Mouse (Mus musculus) stomach, embryonic 14.5 days (tissue): ENCODE results near the gene Dmpk. TPM values are rescaled to one million over a fixed set of nuclear protein-coding genes. Genes with fewer than 3 reads are reported as not detected.

Source experiments
- ATAC-seq: fragments of 200-750 bp; cut with Nextera tagmentation; 2 replicates; pipeline ENCODE4 v1.8.0; 2017; ENCODE audit warnings: low read depth, moderate TSS enrichment; ENCODE audit not compliant: insufficient number of reproducible peaks, insufficient read depth, low FRiP score
- H3K27ac ChIP-seq: fragments of 300-500 bp; sonication (generic); 2 replicates; pipeline ENCODE4 v1.5.1; 2014; ENCODE audit warnings: mild to moderate bottlenecking, low read length, moderate library complexity, mixed read lengths
- H3K27me3 ChIP-seq: fragments of 300-500 bp; sonication (generic); 2 replicates; pipeline ENCODE4 v1.6.1; 2014; ENCODE audit warnings: low read length, control low read depth, mixed read lengths; ENCODE audit not compliant: control insufficient read depth, insufficient read depth
- H3K36me3 ChIP-seq: fragments of 300-500 bp; sonication (generic); 2 replicates; pipeline ENCODE4 v1.6.1; 2014; ENCODE audit warnings: mild to moderate bottlenecking, control low read depth, low read length, moderate library complexity, mixed read lengths; ENCODE audit not compliant: control insufficient read depth, insufficient read depth
- H3K4me1 ChIP-seq: fragments of 300-500 bp; sonication (generic); 2 replicates; pipeline ENCODE4 v1.6.1; 2014; ENCODE audit warnings: low read length, control low read depth, mixed read lengths; ENCODE audit not compliant: control insufficient read depth, insufficient read depth
- H3K4me2 ChIP-seq: fragments of 300-500 bp; sonication (generic); replicated peaks from 2 replicates; pipeline ENCODE4 v1.6.1; 2014; ENCODE audit warnings: low read depth, low read length, control low read depth
- H3K4me3 ChIP-seq: fragments of 300-500 bp; sonication (generic); 2 replicates; pipeline ENCODE4 v1.5.1; 2014; ENCODE audit warnings: low read depth, low read length, control low read depth
- H3K9ac ChIP-seq: fragments of 300-500 bp; sonication (generic); replicated peaks from 2 replicates; pipeline ENCODE4 v1.6.1; 2014; ENCODE audit warnings: low read depth, mild to moderate bottlenecking, control low read depth, low read length, moderate library complexity, mixed read lengths
- H3K9me3 ChIP-seq: fragments of 300-500 bp; sonication (generic); 2 replicates; pipeline ENCODE4 v1.6.1; 2016; ENCODE audit warnings: low read depth, low read length, control low read depth; ENCODE audit not compliant: control insufficient read depth
- WGBS: fragments of 180-500 bp; shearing (Covaris S2); extraction: QIAGEN DNeasy Blood & Tissue Kit; methylation state at CpG from one replicate; pipeline ENCODE4 v1.1.7; 2014; 5-methylcytosine and 5-hydroxymethylcytosine counted together
- polyA plus RNA-seq: library from polyadenylated mRNA; unstranded; fragments of >200 nt; fragmentation: Nextera tagmentation; extraction: Ambion mirVana; gene quantifications from 2 replicates; pipeline ENCODE4 v1.2.1, GENCODE M21; 2014

Dmpk gene
- polyA plus RNA-seq, 1 experiment from 2014 or later: 70.9 TPM

DNA sequence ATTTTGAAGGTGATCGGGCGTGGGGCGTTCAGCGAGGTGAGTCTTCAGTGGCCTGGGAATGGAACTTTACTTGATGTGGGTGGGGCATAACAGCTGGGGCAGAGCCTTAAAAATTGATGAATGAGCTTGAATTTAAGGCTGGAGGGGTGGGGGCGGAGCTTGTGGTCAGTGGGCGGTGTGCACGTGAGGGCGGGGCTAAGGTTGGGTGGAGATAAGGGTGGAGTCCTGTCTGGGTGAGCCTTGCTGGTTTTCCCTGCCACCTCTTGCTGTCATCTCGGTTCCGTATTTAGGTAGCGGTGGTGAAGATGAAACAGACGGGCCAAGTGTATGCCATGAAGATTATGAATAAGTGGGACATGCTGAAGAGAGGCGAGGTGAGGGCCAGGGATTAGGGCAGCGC is 2.4 kb downstream of the Dmpk start:
- Histone ChIP-seq H3K4me1 (peaks cover 43% of the 10 kb centered on the region), H3K36me3 (peaks cover 33% of the 10 kb centered on the region), H3K27ac (no peak overlapping the region), H3K27me3 (no peaks in the 10 kb centered on the region), H3K9ac (0 out of 2 replicates have a peak overlapping the region, but pooled peaks have one; percentile 19), H3K4me2 (peak overlapping the region; percentile 40), H3K4me3 (peak overlapping the region; percentile 23; the same call in 1 of the 2 replicates), H3K9me3 (no peaks in the 10 kb centered on the region)
- ATAC-seq: peak; percentile 43; the same call in 1 of the 2 replicates
- WGBS: 6% methylated on average over 14 of the region's 14 CpGs

DNA sequence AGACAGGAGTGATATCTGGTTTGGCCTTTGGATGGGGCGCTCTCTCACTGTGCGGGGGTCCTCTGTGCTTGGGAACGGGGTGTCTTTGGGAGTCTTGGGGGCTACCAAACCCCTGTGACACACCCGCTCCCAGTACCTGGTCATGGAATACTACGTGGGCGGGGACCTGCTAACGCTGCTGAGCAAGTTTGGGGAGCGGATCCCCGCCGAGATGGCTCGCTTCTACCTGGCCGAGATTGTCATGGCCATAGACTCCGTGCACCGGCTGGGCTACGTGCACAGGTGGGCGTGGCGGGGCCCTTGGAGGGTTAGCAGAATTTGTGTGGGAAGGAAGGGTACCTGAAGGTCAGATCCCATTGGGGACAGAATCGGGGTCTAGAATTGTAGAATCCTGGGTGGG is 3.1 kb downstream of the Dmpk start:
- H3K4me3 ChIP-seq: no peak overlapping the region
- WGBS: 67% methylated on average over 18 of the region's 18 CpGs
- H3K36me3 ChIP-seq: peaks cover 26% of the 10 kb centered on the region
- no peak overlapping the region for H3K27ac ChIP-seq
- no peaks in the 10 kb centered on the region for H3K27me3 ChIP-seq
- no peak overlapping the region for H3K9ac ChIP-seq
- no peak for ATAC-seq
- peaks cover 43% of the 10 kb centered on the region for H3K4me1 ChIP-seq
- no peaks in the 10 kb centered on the region for H3K9me3 ChIP-seq
- H3K4me2 ChIP-seq: no peak overlapping the region

DNA sequence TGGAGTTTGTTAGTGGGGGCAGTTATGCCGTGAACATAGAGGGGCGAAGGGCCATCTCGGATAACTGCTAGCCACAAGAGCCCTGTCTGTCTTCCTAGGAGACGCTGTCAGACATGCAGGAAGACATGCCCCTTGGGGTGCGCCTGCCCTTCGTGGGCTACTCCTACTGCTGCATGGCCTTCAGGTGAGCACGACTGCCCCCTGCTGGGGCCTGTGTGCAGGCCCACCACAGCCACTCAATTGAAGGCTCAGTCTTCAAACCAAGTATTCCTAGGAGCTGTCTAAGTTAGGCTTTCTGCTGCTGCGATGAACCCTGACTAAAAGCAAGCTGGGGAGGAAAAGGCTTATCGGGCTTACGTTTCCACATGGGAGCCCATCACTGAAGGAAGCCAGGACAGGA is 5.2 kb downstream of the Dmpk start:
- no peak for ATAC-seq
- WGBS: 43% methylated on average over 10 of the region's 10 CpGs
- Histone ChIP-seq H3K9me3 (no peaks in the 10 kb centered on the region), H3K4me3 (no peak overlapping the region), H3K36me3 (peaks cover 20% of the 10 kb centered on the region), H3K9ac (no peak overlapping the region), H3K27me3 (no peaks in the 10 kb centered on the region), H3K4me2 (no peak overlapping the region), H3K27ac (no peak overlapping the region), H3K4me1 (peaks cover 36% of the 10 kb centered on the region)

DNA sequence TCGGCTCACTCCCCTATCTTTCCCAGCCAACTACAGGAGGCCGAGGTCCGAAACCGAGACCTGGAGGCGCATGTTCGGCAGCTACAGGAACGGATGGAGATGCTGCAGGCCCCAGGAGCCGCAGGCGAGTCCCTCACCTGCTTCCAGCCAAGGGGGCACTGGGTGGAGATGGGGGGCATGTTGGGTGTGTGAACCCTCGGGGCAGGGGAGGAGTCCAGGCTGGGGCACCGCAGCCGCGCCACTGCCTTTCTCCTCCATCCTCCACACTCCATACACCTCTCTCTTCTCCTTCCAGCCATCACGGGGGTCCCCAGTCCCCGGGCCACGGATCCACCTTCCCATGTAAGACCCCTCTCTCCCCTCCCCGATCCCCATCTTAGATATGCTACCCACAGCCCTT is 8.3 kb downstream of the Dmpk start:
- Histone ChIP-seq H3K27me3 (no peaks in the 10 kb centered on the region), H3K9me3 (no peaks in the 10 kb centered on the region), H3K4me3 (peak overlapping the region; percentile 32; the same call in 1 of the 2 replicates), H3K36me3 (peaks cover 20% of the 10 kb centered on the region), H3K9ac (no peak overlapping the region; the same call in 1 of the 2 replicates), H3K4me2 (peak overlapping the region; percentile 89), H3K4me1 (peaks cover 20% of the 10 kb centered on the region), H3K27ac (no peak overlapping the region)
- WGBS: 56% methylated on average over 13 of the region's 17 CpGs
- no peak for ATAC-seq

DNA sequence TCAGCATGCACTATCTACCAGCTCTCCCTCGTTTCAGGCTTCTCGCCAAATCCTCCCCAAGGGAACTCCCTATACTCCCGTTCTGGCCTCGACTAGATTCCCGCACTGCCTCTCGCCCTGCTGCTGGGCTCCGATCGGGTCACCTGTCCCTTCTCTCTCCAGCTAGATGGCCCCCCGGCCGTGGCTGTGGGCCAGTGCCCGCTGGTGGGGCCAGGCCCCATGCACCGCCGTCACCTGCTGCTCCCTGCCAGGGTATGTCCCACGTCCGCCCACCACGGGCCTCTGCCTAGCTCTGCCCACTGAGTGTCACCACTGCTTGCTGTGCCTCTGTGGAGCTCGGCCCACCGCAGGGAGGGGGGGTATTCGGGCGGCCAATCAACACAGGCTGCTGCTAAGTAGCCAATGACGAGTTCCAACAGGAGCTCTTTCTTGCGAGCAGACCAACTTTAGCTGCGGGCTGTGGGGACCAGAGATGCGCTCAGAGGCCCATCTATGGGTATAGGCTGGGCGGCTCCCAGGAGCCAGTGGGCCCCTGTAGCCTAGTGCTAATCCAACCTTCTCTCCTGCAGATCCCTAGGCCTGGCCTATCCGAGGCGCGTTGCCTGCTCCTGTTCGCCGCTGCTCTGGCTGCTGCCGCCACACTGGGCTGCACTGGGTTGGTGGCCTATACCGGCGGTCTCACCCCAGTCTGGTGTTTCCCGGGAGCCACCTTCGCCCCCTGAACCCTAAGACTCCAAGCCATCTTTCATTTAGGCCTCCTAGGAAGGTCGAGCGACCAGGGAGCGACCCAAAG is 8.9 kb downstream of the Dmpk start:
- Histone ChIP-seq H3K4me2 (peak overlapping the region; percentile 89), H3K27ac (peak overlapping the region; percentile 81), H3K9me3 (no peaks in the 10 kb centered on the region), H3K9ac (peak overlapping the region; percentile 18; the same call in 1 of the 2 replicates), H3K4me3 (peak overlapping the region; percentile 32), H3K36me3 (peaks cover 18% of the 10 kb centered on the region), H3K4me1 (peaks cover 24% of the 10 kb centered on the region), H3K27me3 (no peaks in the 10 kb centered on the region)
- 8% methylated on average over 38 of the region's 38 CpGs for WGBS
- peak; percentile 24; the same call in 1 of the 2 replicates for ATAC-seq

DNA sequence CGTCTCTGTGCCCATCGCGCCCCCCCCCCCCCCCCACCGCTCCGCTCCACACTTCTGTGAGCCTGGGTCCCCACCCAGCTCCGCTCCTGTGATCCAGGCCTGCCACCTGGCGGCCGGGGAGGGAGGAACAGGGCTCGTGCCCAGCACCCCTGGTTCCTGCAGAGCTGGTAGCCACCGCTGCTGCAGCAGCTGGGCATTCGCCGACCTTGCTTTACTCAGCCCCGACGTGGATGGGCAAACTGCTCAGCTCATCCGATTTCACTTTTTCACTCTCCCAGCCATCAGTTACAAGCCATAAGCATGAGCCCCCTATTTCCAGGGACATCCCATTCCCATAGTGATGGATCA is 9.5 kb downstream of the Dmpk start:
- H3K4me2 ChIP-seq: peak overlapping the region; percentile 89
- 0 out of 2 replicates have a peak overlapping the region, but pooled peaks have one; percentile 18 for H3K9ac ChIP-seq
- peak overlapping the region; percentile 32 for H3K4me3 ChIP-seq
- peak overlapping the region; percentile 81 for H3K27ac ChIP-seq
- H3K27me3 ChIP-seq: no peaks in the 10 kb centered on the region
- WGBS: under 1% methylated on average over 10 of the region's 15 CpGs
- ATAC-seq: peak; percentile 43
- peaks cover 13% of the 10 kb centered on the region for H3K36me3 ChIP-seq
- H3K4me1 ChIP-seq: peaks cover 24% of the 10 kb centered on the region
- H3K9me3 ChIP-seq: no peaks in the 10 kb centered on the region

DNA sequence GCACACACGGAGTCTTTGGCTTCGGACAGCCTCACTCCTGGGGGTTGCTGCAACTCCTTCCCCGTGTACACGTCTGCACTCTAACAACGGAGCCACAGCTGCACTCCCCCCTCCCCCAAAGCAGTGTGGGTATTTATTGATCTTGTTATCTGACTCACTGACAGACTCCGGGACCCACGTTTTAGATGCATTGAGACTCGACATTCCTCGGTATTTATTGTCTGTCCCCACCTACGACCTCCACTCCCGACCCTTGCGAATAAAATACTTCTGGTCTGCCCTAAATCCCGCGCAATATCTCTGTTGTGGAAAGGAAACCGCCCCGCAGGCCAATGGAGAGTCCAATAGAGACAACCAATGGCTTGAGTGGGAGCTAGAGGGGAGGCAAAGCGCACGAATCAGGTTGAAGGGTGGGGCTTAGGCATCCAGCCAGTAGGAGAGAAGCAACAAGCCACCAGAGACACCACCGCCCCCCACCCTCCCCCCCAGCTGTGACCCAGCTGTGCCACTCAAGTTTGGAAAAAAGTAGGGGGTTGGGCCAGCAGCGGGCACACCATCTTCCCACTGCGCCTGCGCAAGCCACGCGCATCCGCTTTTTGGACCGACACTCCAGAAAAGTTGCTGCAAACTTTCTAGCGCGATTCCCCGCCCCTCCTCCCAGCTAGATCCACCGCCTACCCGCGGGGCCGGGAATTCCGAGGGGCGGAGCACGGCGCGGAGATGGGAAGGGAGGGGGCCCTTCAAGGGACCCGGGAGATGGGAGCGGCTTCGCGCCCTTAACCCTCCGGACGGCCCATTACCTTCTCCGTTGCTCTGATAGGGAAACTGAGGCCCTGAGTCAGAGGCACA is 10.1 kb downstream of the Dmpk start:
- Histone ChIP-seq H3K27me3 (no peaks in the 10 kb centered on the region), H3K4me3 (peak overlapping the region; percentile 80), H3K4me2 (peak overlapping the region; percentile 89), H3K36me3 (peaks cover 7% of the 10 kb centered on the region), H3K4me1 (peaks cover 24% of the 10 kb centered on the region), H3K9me3 (no peaks in the 10 kb centered on the region), H3K9ac (peak overlapping the region; percentile 93), H3K27ac (peak overlapping the region; percentile 99)
- under 1% methylated on average over 44 of the region's 45 CpGs for WGBS
- ATAC-seq: peak; percentile 82

DNA sequence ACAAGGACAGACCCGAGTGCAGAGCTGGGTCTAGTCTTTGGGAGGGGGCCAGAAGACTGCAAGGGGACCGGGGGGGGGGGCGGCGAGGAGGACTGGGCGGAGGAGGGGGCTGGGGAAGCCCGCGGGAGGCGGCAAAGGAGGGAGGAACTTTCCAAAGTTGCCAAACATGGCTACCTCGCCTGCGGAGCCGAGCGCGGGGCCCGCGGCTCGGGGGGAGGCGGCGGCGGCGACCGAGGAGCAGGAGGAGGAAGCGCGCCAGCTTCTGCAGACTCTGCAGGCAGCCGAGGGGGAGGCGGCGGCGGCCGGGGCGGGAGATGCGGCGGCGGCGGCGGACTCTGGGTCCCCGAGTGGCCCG is 10.8 kb downstream of the Dmpk start, which contains the start of gene Six5:
Six5 (plus strand) TSS at position 124 of the 355 bp plus-strand sequence.
- peaks cover 24% of the 10 kb centered on the region for H3K4me1 ChIP-seq
- no peak; the same call in 1 of the 2 replicates for ATAC-seq

More for the DNA sequence above, 10.8 kb downstream of the Dmpk start, which contains the start of gene Six5:
- peak within 1 kb of the TSS; percentile 99 for H3K27ac ChIP-seq
- peak within 1 kb of the TSS; percentile 89 for H3K4me2 ChIP-seq
- H3K36me3 ChIP-seq: peaks cover 4% of the 10 kb centered on the region
- H3K9ac ChIP-seq: peak within 1 kb of the TSS; percentile 93
- no peaks in the 10 kb centered on the region for H3K9me3 ChIP-seq
- H3K4me3 ChIP-seq: peak within 1 kb of the TSS; percentile 80
- no peaks in the 10 kb centered on the region for H3K27me3 ChIP-seq
- 6% methylated on average over 9 of the region's 36 CpGs for WGBS
